Comparison of ENCODE assay signal across 8 mouse cellular contexts in the genomic region with DNA sequence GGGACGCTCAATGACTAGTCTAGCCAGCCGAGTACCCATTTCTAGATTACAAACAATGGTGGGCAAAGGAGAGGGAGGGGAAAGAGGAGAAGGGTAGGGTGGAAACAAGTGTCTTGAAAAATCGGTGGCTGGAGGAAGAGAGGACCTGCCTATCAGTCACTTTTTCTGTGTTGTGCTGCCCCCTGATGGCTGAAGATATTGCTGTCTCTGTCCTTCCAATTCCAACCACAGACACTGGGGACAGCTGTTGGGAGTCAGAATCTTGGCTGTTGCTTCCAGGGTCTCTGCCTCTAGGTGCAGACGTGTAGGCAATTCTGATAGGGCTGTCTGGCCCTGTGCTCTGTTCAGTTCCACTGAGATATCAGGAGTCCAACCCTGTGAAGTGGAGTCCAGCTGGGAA. TPM values are rescaled to one million over a fixed set of nuclear protein-coding genes. Genes with fewer than 3 reads are reported as not detected.
A peak's percentile ranks its signal among the peaks of the same experiment; 100 is the strongest.
DNase-seq lines count a peak whose midpoint lies in the region; ATAC-seq and TF ChIP-seq lines count a peak whose summit lies in the region.

No protein-coding gene starts in this region.

- H3K4me3 ChIP-seq in G1E (ENCODE audit: low read depth, low read length): no peak overlapping the region
- no peak overlapping the region for H3K4me3 ChIP-seq in forebrain, postnatal 0 days (ENCODE audit: low read depth, low read length)
- no peak overlapping the region for H3K4me3 ChIP-seq in hindbrain, embryonic 10.5 days
- no peak overlapping the region for H3K4me3 ChIP-seq in lung, postnatal 0 days (ENCODE audit: low read depth, low read length)

- peak; percentile 65 for TF ChIP-seq CTCF in G1E (IDR thresholded peaks at IDR 0.05; ENCODE audit: low read depth, low read length)
- TF ChIP-seq CTCF in forebrain, postnatal 0 days (IDR thresholded peaks at IDR 0.05; ENCODE audit: low read depth): peak; percentile 95
- peak; percentile 95 for TF ChIP-seq CTCF in lung, postnatal 0 days (IDR thresholded peaks at IDR 0.05)

- H3K27me3 ChIP-seq in G1E (ENCODE audit: insufficient read depth, low read length): no peaks in the 10 kb centered on the region
- H3K27me3 ChIP-seq in forebrain, postnatal 0 days (ENCODE audit: insufficient read depth, low read length): no peaks in the 10 kb centered on the region
- H3K27me3 ChIP-seq in hindbrain, embryonic 10.5 days (ENCODE audit: insufficient read depth, poor library complexity, severe bottlenecking): no peaks in the 10 kb centered on the region
- no peaks in the 10 kb centered on the region for H3K27me3 ChIP-seq in lung, postnatal 0 days (replicated peaks; ENCODE audit: insufficient read depth, low read length)

- no peak overlapping the region for H3K4me2 ChIP-seq in forebrain, postnatal 0 days (ENCODE audit: low read depth)
- 0 out of 2 replicates have a peak overlapping the region, but pooled peaks have one; percentile 17 for H3K4me2 ChIP-seq in lung, postnatal 0 days (replicated peaks; ENCODE audit: low read depth, low read length)

- TF ChIP-seq EP300 in lung, postnatal 0 days (IDR thresholded peaks at IDR 0.05): no peak

- H3K27ac ChIP-seq in forebrain, postnatal 0 days (ENCODE audit: low read depth, low read length): 0 out of 2 replicates have a peak overlapping the region, but pooled peaks have one; percentile 54
- peak overlapping the region; percentile 42; the same call in 1 of the 2 replicates for H3K27ac ChIP-seq in hindbrain, embryonic 10.5 days
- no peak overlapping the region for H3K27ac ChIP-seq in lung, postnatal 0 days (ENCODE audit: low read length)

- WGBS in forebrain, postnatal 0 days: 2% methylated on average over 4 of the region's 4 CpGs
- 7% methylated on average over 4 of the region's 4 CpGs for WGBS in hindbrain, embryonic 10.5 days
- WGBS in lung, postnatal 0 days: 3% methylated on average over 4 of the region's 4 CpGs

- ATAC-seq in G1E (ENCODE audit: extremely low read depth, insufficient number of reproducible peaks, low FRiP score, poor library complexity, severe bottlenecking): 0 out of 2 replicates have a peak, but pooled peaks have one; percentile 40
- peak; percentile 95 for ATAC-seq in forebrain, postnatal 0 days
- peak; percentile 80 for ATAC-seq in lung, postnatal 0 days

- 0 out of 2 replicates have a peak overlapping the region, but pooled peaks have one; percentile 6 for H3K9ac ChIP-seq in forebrain, postnatal 0 days
- no peak overlapping the region for H3K9ac ChIP-seq in lung, postnatal 0 days (replicated peaks; ENCODE audit: low read depth)

- peak; percentile 72 for DNase-seq in G1E (ENCODE audit: low spot score)
- DNase-seq in cerebellum, adult 18-20 months: peak; percentile 85 to 88
- peak; percentile 91 for DNase-seq in forebrain, postnatal 0 days
- DNase-seq in hindbrain, embryonic 10.5 days (ENCODE audit: low spot score): peak; percentile 86
- peak; percentile 89 for DNase-seq in layer of hippocampus, adult 9-11 months
- peak; percentile 91 for DNase-seq in lung, postnatal 0 days (ENCODE audit: low spot score)
- peak; percentile 86 for DNase-seq in ovary, postnatal 14 days (ENCODE audit: low spot score)
- peak; percentile 62 to 87 for DNase-seq in thymus, postnatal 10 days (ENCODE audit: low spot score in 2 of 2)

- peaks cover 61% of the 10 kb centered on the region for H3K36me3 ChIP-seq in G1E (replicated peaks)
- no peaks in the 10 kb centered on the region; the same call in 1 of the 2 replicates for H3K36me3 ChIP-seq in forebrain, postnatal 0 days (ENCODE audit: insufficient read depth)
- H3K36me3 ChIP-seq in hindbrain, embryonic 10.5 days: peaks cover 13% of the 10 kb centered on the region; the same call in 1 of the 2 replicates
- no peaks in the 10 kb centered on the region; the same call in 1 of the 2 replicates for H3K36me3 ChIP-seq in lung, postnatal 0 days (ENCODE audit: insufficient read depth, low read length)

- no peaks in the 10 kb centered on the region for H3K9me3 ChIP-seq in G1E (replicated peaks)
- no peaks in the 10 kb centered on the region for H3K9me3 ChIP-seq in forebrain, postnatal 0 days (ENCODE audit: low read length)
- no peaks in the 10 kb centered on the region for H3K9me3 ChIP-seq in hindbrain, embryonic 10.5 days
- no peaks in the 10 kb centered on the region for H3K9me3 ChIP-seq in lung, postnatal 0 days (ENCODE audit: low read length)

- peaks cover 2% of the 10 kb centered on the region; the same call in 1 of the 2 replicates for H3K4me1 ChIP-seq in G1E (ENCODE audit: insufficient read depth, low read depth, low read length)
- H3K4me1 ChIP-seq in forebrain, postnatal 0 days (ENCODE audit: insufficient read depth): no peaks in the 10 kb centered on the region
- H3K4me1 ChIP-seq in hindbrain, embryonic 10.5 days (replicated peaks): peaks cover 19% of the 10 kb centered on the region
- H3K4me1 ChIP-seq in lung, postnatal 0 days (ENCODE audit: insufficient read depth, low read depth, low read length): no peaks in the 10 kb centered on the region

RNA-seq across cellular contexts. Expression of gene Capg, which starts 21.9 kb away (rescaled TPM):
- 37.8 and 38.0 TPM in 2 replicates for total RNA-seq in G1E (2014; fragmentation: Nextera tagmentation)
- total RNA-seq in G1E (2017): 113 and 150 TPM in 2 replicates
- polyA plus RNA-seq in G1E (2012): 88.6 and 102 TPM in 2 replicates
- 6.7 and 8.9 TPM in 2 replicates for total RNA-seq in forebrain, postnatal 0 days (2014; rRNA removed)
- 7.1 and 7.6 TPM in 2 replicates for polyA plus RNA-seq in forebrain, postnatal 0 days (2015; fragmentation: Nextera tagmentation; extraction: Ambion mirVana)
- 13.4 and 14.1 TPM in 2 replicates for polyA plus RNA-seq in hindbrain, embryonic 10.5 days (2016; fragmentation: Nextera tagmentation; extraction: Ambion mirVana)
- polyA plus RNA-seq in lung, postnatal 0 days (2015; fragmentation: Nextera tagmentation; extraction: Ambion mirVana): 136 and 148 TPM in 2 replicates

RNA-seq across cellular contexts. Expression of gene Elmod3, which starts 32.2 kb away (rescaled TPM):
- total RNA-seq in G1E (2014; fragmentation: Nextera tagmentation): 20.4 and 25.5 TPM in 2 replicates
- 8.6 and 9.8 TPM in 2 replicates for total RNA-seq in G1E (2017)
- 16.6 and 22.1 TPM in 2 replicates for polyA plus RNA-seq in G1E (2012)
- 12.8 and 13.1 TPM in 2 replicates for total RNA-seq in forebrain, postnatal 0 days (2014; rRNA removed)
- polyA plus RNA-seq in forebrain, postnatal 0 days (2015; fragmentation: Nextera tagmentation; extraction: Ambion mirVana): 16.5 and 18.3 TPM in 2 replicates
- 13.7 and 15.7 TPM in 2 replicates for polyA plus RNA-seq in hindbrain, embryonic 10.5 days (2016; fragmentation: Nextera tagmentation; extraction: Ambion mirVana)
- 15.9 and 19.7 TPM in 2 replicates for polyA plus RNA-seq in lung, postnatal 0 days (2015; fragmentation: Nextera tagmentation; extraction: Ambion mirVana)

RNA-seq across cellular contexts. Expression of gene Retsat, which starts 32.2 kb away (rescaled TPM):
- total RNA-seq in G1E (2014; fragmentation: Nextera tagmentation) (13.1 and 13.6 TPM in 2 replicates), G1E (2017) (12.6 and 14.8 TPM in 2 replicates)
- polyA plus RNA-seq in G1E (2012): 6.1 and 25.6 TPM in 2 replicates
- 3.2 and 7.5 TPM in 2 replicates for total RNA-seq in forebrain, postnatal 0 days (2014; rRNA removed)
- 6.2 and 7.2 TPM in 2 replicates for polyA plus RNA-seq in forebrain, postnatal 0 days (2015; fragmentation: Nextera tagmentation; extraction: Ambion mirVana)
- 7.7 and 8.5 TPM in 2 replicates for polyA plus RNA-seq in hindbrain, embryonic 10.5 days (2016; fragmentation: Nextera tagmentation; extraction: Ambion mirVana)
- polyA plus RNA-seq in lung, postnatal 0 days (2015; fragmentation: Nextera tagmentation; extraction: Ambion mirVana): 38.9 and 42.7 TPM in 2 replicates

RNA-seq across cellular contexts. Expression of gene Sh2d6, which starts 44.5 kb away (rescaled TPM):
- not detected in 2 replicates for total RNA-seq in G1E (2014; fragmentation: Nextera tagmentation)
- total RNA-seq in G1E (2017): 0.16 TPM in 1 of 2 replicates, not detected in the other
- polyA plus RNA-seq in G1E (2012): not detected in 2 replicates
- total RNA-seq in forebrain, postnatal 0 days (2014; rRNA removed): 0.24 and 0.38 TPM in 2 replicates
- 0.21 and 0.47 TPM in 2 replicates for polyA plus RNA-seq in forebrain, postnatal 0 days (2015; fragmentation: Nextera tagmentation; extraction: Ambion mirVana)
- 0.15 and 0.21 TPM in 2 replicates for polyA plus RNA-seq in hindbrain, embryonic 10.5 days (2016; fragmentation: Nextera tagmentation; extraction: Ambion mirVana)
- polyA plus RNA-seq in lung, postnatal 0 days (2015; fragmentation: Nextera tagmentation; extraction: Ambion mirVana): not detected in 2 replicates

RNA-seq across cellular contexts. Expression of gene Tgoln1, which starts 50.8 kb away (rescaled TPM):
- total RNA-seq in G1E (2014; fragmentation: Nextera tagmentation) (49.7 and 50.1 TPM in 2 replicates), G1E (2017) (60.3 and 72.6 TPM in 2 replicates)
- polyA plus RNA-seq in G1E (2012): 2.0 and 4.4 TPM in 2 replicates
- total RNA-seq in forebrain, postnatal 0 days (2014; rRNA removed): 24.3 and 30.9 TPM in 2 replicates
- 22.0 and 29.0 TPM in 2 replicates for polyA plus RNA-seq in forebrain, postnatal 0 days (2015; fragmentation: Nextera tagmentation; extraction: Ambion mirVana)
- 32.7 and 34.7 TPM in 2 replicates for polyA plus RNA-seq in hindbrain, embryonic 10.5 days (2016; fragmentation: Nextera tagmentation; extraction: Ambion mirVana)
- polyA plus RNA-seq in lung, postnatal 0 days (2015; fragmentation: Nextera tagmentation; extraction: Ambion mirVana): 120 and 155 TPM in 2 replicates

Comparison
In these comparisons a context has a peak if more than half of its experiments do, and no peak if none do; other contexts are left out.
1. ATAC-seq: peak in every context shown above with its lines; median percentile 95 in forebrain, postnatal 0 days; 80 in lung, postnatal 0 days; 40 in G1E.